In genomic region chr8:87737900-87738299, GRCm38 (mm10) we compare ENCODE assay signal across 11 mouse cellular contexts.
DNase-seq lines count a peak whose midpoint lies in the region; ATAC-seq and TF ChIP-seq lines count a peak whose summit lies in the region.
"Had no signal": no experiment of that assay in that cellular context is flagged by ENCODE, and none has a peak within 500 bp of the region (broad histone marks: within the 10 kb centered on the region; RNA-seq: fewer than 3 reads in every experiment).

No protein-coding gene starts in this region.

- DNase-seq in gastrocnemius, adult 18-20 months (ENCODE audit: low spot score): peak; percentile 58
- DNase-seq in gastrocnemius, postnatal 4 days (ENCODE audit: low spot score in 2 of 2): no peak
- DNase-seq in adrenal gland, adult 2 months: peak; percentile 33
- peak; percentile 78 for DNase-seq in hindbrain, postnatal 0 days (ENCODE audit: low spot score)
- no peak for DNase-seq in thymus, postnatal 10 days (ENCODE audit: low spot score in 2 of 2)
- DNase-seq in thymus, postnatal 0 days (ENCODE audit: low spot score): no peak
- DNase-seq: cerebellum, adult 18-20 months had no signal

- H3K9me3 ChIP-seq in forebrain, embryonic 15.5 days: no peaks in the 10 kb centered on the region
- H3K9me3 ChIP-seq in hindbrain, postnatal 0 days (ENCODE audit: low read length): no peaks in the 10 kb centered on the region
- H3K9me3 ChIP-seq: liver, embryonic 15.5 days; neural tube, embryonic 12.5 days had no signal

- no peaks in the 10 kb centered on the region for H3K36me3 ChIP-seq in forebrain, embryonic 15.5 days
- H3K36me3 ChIP-seq in hindbrain, postnatal 0 days (ENCODE audit: insufficient read depth, low read length): no peaks in the 10 kb centered on the region
- H3K36me3 ChIP-seq: liver, embryonic 15.5 days; neural tube, embryonic 12.5 days had no signal

- peaks cover 45% of the 10 kb centered on the region for H3K4me1 ChIP-seq in forebrain, embryonic 15.5 days
- H3K4me1 ChIP-seq in hindbrain, postnatal 0 days (ENCODE audit: insufficient read depth, low read length): peaks cover 11% of the 10 kb centered on the region; the same call in 1 of the 2 replicates
- H3K4me1 ChIP-seq: liver, embryonic 15.5 days had no signal

- H3K4me2 ChIP-seq in forebrain, embryonic 15.5 days (replicated peaks): no peak overlapping the region
- H3K4me2 ChIP-seq in hindbrain, postnatal 0 days (ENCODE audit: low read depth, low read length): no peak overlapping the region
- H3K4me2 ChIP-seq: liver, embryonic 15.5 days; neural tube, embryonic 12.5 days had no signal

- H3K4me3 ChIP-seq in forebrain, embryonic 15.5 days: no peak overlapping the region
- H3K4me3 ChIP-seq in hindbrain, postnatal 0 days (ENCODE audit: low read length): no peak overlapping the region
- H3K4me3 ChIP-seq: liver, embryonic 15.5 days; neural tube, embryonic 12.5 days had no signal

- no peak overlapping the region for H3K9ac ChIP-seq in forebrain, embryonic 15.5 days (replicated peaks)
- no peak overlapping the region for H3K9ac ChIP-seq in hindbrain, postnatal 0 days (replicated peaks; ENCODE audit: low read length)
- H3K9ac ChIP-seq: liver, embryonic 15.5 days; neural tube, embryonic 12.5 days had no signal

- no peak for TF ChIP-seq CTCF in hindbrain, postnatal 0 days (IDR thresholded peaks at IDR 0.05; ENCODE audit: low read depth)

- 12% methylated on average over 11 of the region's 11 CpGs for WGBS in forebrain, embryonic 15.5 days
- 24% methylated on average over 11 of the region's 11 CpGs for WGBS in hindbrain, postnatal 0 days

- ATAC-seq in forebrain, embryonic 15.5 days (replicated peaks): peak; percentile 23; the same call in 1 of the 2 replicates
- ATAC-seq in hindbrain, postnatal 0 days: peak; percentile 48; the same call in 1 of the 2 replicates
- ATAC-seq in megakaryocyte, adult 5-6 weeks (ENCODE audit: poor library complexity, severe bottlenecking): no peak

- H3K27ac ChIP-seq in forebrain, embryonic 15.5 days (replicated peaks): peak overlapping the region; percentile 65
- H3K27ac ChIP-seq in hindbrain, postnatal 0 days: peak overlapping the region; percentile 67
- H3K27ac ChIP-seq: liver, embryonic 15.5 days; neural tube, embryonic 12.5 days had no signal

- no peaks in the 10 kb centered on the region for H3K27me3 ChIP-seq in forebrain, embryonic 15.5 days
- H3K27me3 ChIP-seq in hindbrain, postnatal 0 days (ENCODE audit: insufficient read depth, low read length): no peaks in the 10 kb centered on the region
- H3K27me3 ChIP-seq: liver, embryonic 15.5 days; neural tube, embryonic 12.5 days had no signal

Comparison
In these comparisons a context has a peak if more than half of its experiments do, and no peak if none do; other contexts are left out.
1. DNase-seq: peak in gastrocnemius, adult 18-20 months (single experiment), adrenal gland, adult 2 months (single experiment) and hindbrain, postnatal 0 days (single experiment); none in gastrocnemius, postnatal 4 days (0 of 2), thymus, postnatal 10 days (0 of 2) and thymus, postnatal 0 days (single experiment).